Mouse (Mus musculus) midbrain, embryonic 16.5 days (tissue): Measurements from ENCODE around the gene Fcgr3. TPM values are rescaled to one million over a fixed set of nuclear protein-coding genes. Genes with fewer than 3 reads are reported as not detected.

Experiments
- ATAC-seq: fragments of 200-750 bp; cut with Nextera tagmentation; 2 replicates; pipeline ENCODE4 v1.8.0; 2017; ENCODE audit warnings: moderate TSS enrichment
- H3K27ac ChIP-seq: fragments of 300-500 bp; sonication (generic); 2 replicates; pipeline ENCODE4 v1.5.1; 2014; ENCODE audit warnings: mild to moderate bottlenecking, low read length, mixed read lengths
- H3K27me3 ChIP-seq: fragments of 300-500 bp; sonication (generic); 2 replicates; pipeline ENCODE4 v1.6.1; 2014; ENCODE audit warnings: low read depth, low read length, mixed read lengths; ENCODE audit not compliant: control insufficient read depth, insufficient read depth
- H3K36me3 ChIP-seq: fragments of 300-500 bp; sonication (generic); 2 replicates; pipeline ENCODE4 v1.6.1; 2014; ENCODE audit warnings: mild to moderate bottlenecking, low read length, moderate library complexity, mixed read lengths; ENCODE audit not compliant: control insufficient read depth, insufficient read depth
- H3K4me1 ChIP-seq: fragments of 300-500 bp; sonication (generic); 2 replicates; pipeline ENCODE4 v1.6.1; 2014; ENCODE audit warnings: mild to moderate bottlenecking, low read length, mixed read lengths; ENCODE audit not compliant: control insufficient read depth, insufficient read depth
- H3K4me2 ChIP-seq: fragments of 300-500 bp; sonication (generic); 2 replicates; pipeline ENCODE4 v1.6.1; 2014; ENCODE audit warnings: mild to moderate bottlenecking, low read length, mixed read lengths
- H3K4me3 ChIP-seq: fragments of 300-500 bp; sonication (generic); 2 replicates; pipeline ENCODE4 v1.5.1; 2014; ENCODE audit warnings: low read depth, mild to moderate bottlenecking, low read length, moderate library complexity, mixed read lengths
- H3K9ac ChIP-seq: fragments of 300-500 bp; sonication (generic); 2 replicates; pipeline ENCODE4 v1.6.1; 2014; ENCODE audit warnings: low read depth, low read length, mixed read lengths
- H3K9me3 ChIP-seq: fragments of 300-500 bp; sonication (generic); replicated peaks from 2 replicates; pipeline ENCODE4 v1.6.1; 2014; ENCODE audit warnings: mild to moderate bottlenecking, low read length, mixed read lengths; ENCODE audit not compliant: control insufficient read depth, poor library complexity, severe bottlenecking
- WGBS: fragments of 180-500 bp; shearing (Covaris S2); extraction: QIAGEN DNeasy Blood & Tissue Kit; methylation state at CpG from one replicate; pipeline ENCODE4 v1.1.7; 2014; 5-methylcytosine and 5-hydroxymethylcytosine counted together
- polyA plus RNA-seq: library from polyadenylated mRNA; unstranded; fragments of >200 nt; fragmentation: Nextera tagmentation; extraction: Ambion mirVana; gene quantifications from 2 replicates; pipeline ENCODE4 v1.2.1, GENCODE M21; 2015

The Fcgr3 gene
- polyA plus RNA-seq, 1 experiment from 2014 or later, result 9.0 TPM

- Histone ChIP-seq H3K36me3 (no peaks in the 10 kb centered on the region), H3K4me1 (peaks cover 11% of the 10 kb centered on the region), H3K9ac (no peak overlapping the region), H3K27ac (no peak overlapping the region), H3K4me3 (peak overlapping the region; percentile 43), H3K9me3 (no peaks in the 10 kb centered on the region), H3K4me2 (peak overlapping the region; percentile 57), H3K27me3 (no peaks in the 10 kb centered on the region)
- ATAC-seq, result peak; percentile 62
- WGBS, result 3% methylated on average over 22 of the region's 22 CpGs
Observed at GRCm38 (mm10) chr1:171036550-171037324, 28.0 kb downstream of the Fcgr3 start.

GRCm38 (mm10) chr1:171035611-171036010 lies 29.1 kb downstream of the Fcgr3 start:
- no peaks in the 10 kb centered on the region for H3K36me3 ChIP-seq
- 45% methylated on average over 11 of the region's 11 CpGs for WGBS
- no peaks in the 10 kb centered on the region for H3K9me3 ChIP-seq
- ATAC-seq, result no peak
- H3K9ac ChIP-seq, result no peak overlapping the region
- peaks cover 11% of the 10 kb centered on the region for H3K4me1 ChIP-seq
- H3K4me2 ChIP-seq, result peak overlapping the region; percentile 74
- H3K27ac ChIP-seq, result no peak overlapping the region
- H3K27me3 ChIP-seq, result peaks cover 5% of the 10 kb centered on the region; the same call in 1 of the 2 replicates
- H3K4me3 ChIP-seq, result peak overlapping the region; percentile 16; the same call in 1 of the 2 replicates

- ATAC-seq, result no peak
- H3K4me2 ChIP-seq, result peak overlapping the region; percentile 74
- H3K9ac ChIP-seq, result peak overlapping the region; percentile 46; the same call in 1 of the 2 replicates
- peaks cover 11% of the 10 kb centered on the region for H3K4me1 ChIP-seq
- H3K9me3 ChIP-seq, result no peaks in the 10 kb centered on the region
- no peaks in the 10 kb centered on the region for H3K36me3 ChIP-seq
- peak overlapping the region; percentile 67 for H3K4me3 ChIP-seq
- 4% methylated on average over 11 of the region's 11 CpGs for WGBS
- no peak overlapping the region for H3K27ac ChIP-seq
- peaks cover 5% of the 10 kb centered on the region; the same call in 1 of the 2 replicates for H3K27me3 ChIP-seq
Observed at GRCm38 (mm10) chr1:171034201-171034600, 30.5 kb downstream of the Fcgr3 start.

GRCm38 (mm10) chr1:171033756-171034155 lies 31.0 kb downstream of the Fcgr3 start:
- Histone ChIP-seq H3K4me1 (peaks cover 11% of the 10 kb centered on the region), H3K9me3 (no peaks in the 10 kb centered on the region), H3K27ac (0 out of 2 replicates have a peak overlapping the region, but pooled peaks have one; percentile 10), H3K36me3 (no peaks in the 10 kb centered on the region), H3K4me2 (peak overlapping the region; percentile 74), H3K27me3 (peaks cover 5% of the 10 kb centered on the region; the same call in 1 of the 2 replicates), H3K4me3 (peak overlapping the region; percentile 67), H3K9ac (peak overlapping the region; percentile 54)
- WGBS, result under 1% methylated on average over 20 of the region's 20 CpGs
- ATAC-seq, result peak; percentile 79

GRCm38 (mm10) chr1:171033196-171033595 lies 31.5 kb downstream of the Fcgr3 start:
- no peaks in the 10 kb centered on the region for H3K36me3 ChIP-seq
- H3K9ac ChIP-seq, result peak overlapping the region; percentile 54
- no peaks in the 10 kb centered on the region for H3K9me3 ChIP-seq
- peaks cover 11% of the 10 kb centered on the region for H3K4me1 ChIP-seq
- H3K4me2 ChIP-seq, result peak overlapping the region; percentile 74
- peak; percentile 6; the same call in 1 of the 2 replicates for ATAC-seq
- under 1% methylated on average over 16 of the region's 16 CpGs for WGBS
- H3K27me3 ChIP-seq, result peaks cover 5% of the 10 kb centered on the region; the same call in 1 of the 2 replicates
- H3K4me3 ChIP-seq, result peak overlapping the region; percentile 67
- H3K27ac ChIP-seq, result 0 out of 2 replicates have a peak overlapping the region, but pooled peaks have one; percentile 10

GRCm38 (mm10) chr1:171032691-171033090 lies 32.0 kb downstream of the Fcgr3 start:
- H3K9me3 ChIP-seq, result no peaks in the 10 kb centered on the region
- H3K4me1 ChIP-seq, result peaks cover 11% of the 10 kb centered on the region
- ATAC-seq, result peak; percentile 21
- peaks cover 5% of the 10 kb centered on the region; the same call in 1 of the 2 replicates for H3K27me3 ChIP-seq
- no peaks in the 10 kb centered on the region for H3K36me3 ChIP-seq
- 4% methylated on average over 9 of the region's 10 CpGs for WGBS
- no peak overlapping the region for H3K27ac ChIP-seq
- peak overlapping the region; percentile 67 for H3K4me3 ChIP-seq
- peak overlapping the region; percentile 54 for H3K9ac ChIP-seq
- H3K4me2 ChIP-seq, result peak overlapping the region; percentile 74

- no peak overlapping the region for H3K27ac ChIP-seq
- H3K36me3 ChIP-seq, result no peaks in the 10 kb centered on the region
- peaks cover 5% of the 10 kb centered on the region; the same call in 1 of the 2 replicates for H3K27me3 ChIP-seq
- no peak overlapping the region for H3K4me3 ChIP-seq
- H3K4me1 ChIP-seq, result peaks cover 11% of the 10 kb centered on the region
- 86% methylated on average over 3 of the region's 3 CpGs for WGBS
- no peak for ATAC-seq
- no peaks in the 10 kb centered on the region for H3K9me3 ChIP-seq
- H3K4me2 ChIP-seq, result no peak overlapping the region
- H3K9ac ChIP-seq, result no peak overlapping the region
Observed at GRCm38 (mm10) chr1:171031752-171032151, 33.0 kb downstream of the Fcgr3 start.

GRCm38 (mm10) chr1:171019311-171019950 lies 45.3 kb downstream of the Fcgr3 start:
- Histone ChIP-seq H3K36me3 (no peaks in the 10 kb centered on the region), H3K9me3 (no peaks in the 10 kb centered on the region), H3K27ac (no peak overlapping the region), H3K4me3 (no peak overlapping the region), H3K4me1 (no peaks in the 10 kb centered on the region), H3K4me2 (no peak overlapping the region), H3K9ac (no peak overlapping the region), H3K27me3 (no peaks in the 10 kb centered on the region; the same call in 1 of the 2 replicates)
- ATAC-seq, result no peak
- 80% methylated on average over 7 of the region's 7 CpGs for WGBS

GRCm38 (mm10) chr1:171018737-171019136 lies 46.0 kb downstream of the Fcgr3 start, which contains the start of gene Fcgr4:
Gene Fcgr4, plus strand, starts transcription at chr1:171018920.
- Histone ChIP-seq H3K9ac (no peak within 1 kb of the TSS), H3K9me3 (no peaks in the 10 kb centered on the region), H3K4me3 (no peak within 1 kb of the TSS), H3K36me3 (no peaks in the 10 kb centered on the region), H3K4me2 (no peak within 1 kb of the TSS), H3K27ac (no peak within 1 kb of the TSS), H3K27me3 (no peaks in the 10 kb centered on the region; the same call in 1 of the 2 replicates), H3K4me1 (no peaks in the 10 kb centered on the region)
- WGBS, result 82% methylated on average over 2 of the region's 2 CpGs
- no peak for ATAC-seq
